Mouse (Mus musculus) liver, embryonic 15.5 days (tissue): ENCODE results near the gene Zfp429. TPM values are rescaled to one million over a fixed set of nuclear protein-coding genes. Genes with fewer than 3 reads are reported as not detected.
A peak's percentile ranks its signal among the peaks of the same experiment; 100 is the strongest.
"Not testable (repeated sequence)": the region's sequence is repeated elsewhere in the genome, so short reads cannot be mapped to it uniquely, and the experiment has no call there.

Experiments used
- ATAC-seq: fragments of 200-750 bp; cut with Nextera tagmentation; 2 replicates; pipeline ENCODE4 v1.8.0; 2017; ENCODE audit warnings: moderate number of reproducible peaks, mild to moderate bottlenecking, moderate library complexity; ENCODE audit not compliant: insufficient read depth
- H3K27ac ChIP-seq: fragments of 300-500 bp; sonication (generic); replicated peaks from 2 replicates; pipeline ENCODE4 v1.5.1; 2015; ENCODE audit warnings: mild to moderate bottlenecking, inconsistent platforms
- H3K27me3 ChIP-seq: fragments of 300-500 bp; sonication (generic); 2 replicates; pipeline ENCODE4 v1.6.1; 2015; ENCODE audit warnings: mild to moderate bottlenecking, inconsistent platforms
- H3K36me3 ChIP-seq: fragments of 300-500 bp; sonication (generic); replicated peaks from 2 replicates; pipeline ENCODE4 v1.6.1; 2015; ENCODE audit warnings: moderate library complexity, mild to moderate bottlenecking, inconsistent platforms
- H3K4me1 ChIP-seq: fragments of 300-500 bp; sonication (generic); replicated peaks from 2 replicates; pipeline ENCODE4 v1.6.1; 2015; ENCODE audit warnings: inconsistent platforms
- H3K4me2 ChIP-seq: fragments of 300-500 bp; sonication (generic); 2 replicates; pipeline ENCODE4 v1.6.1; 2015; ENCODE audit warnings: moderate library complexity, mild to moderate bottlenecking, inconsistent platforms
- H3K4me3 ChIP-seq: fragments of 300-500 bp; sonication (generic); replicated peaks from 2 replicates; pipeline ENCODE4 v1.5.1; 2015; ENCODE audit warnings: mild to moderate bottlenecking, inconsistent platforms
- H3K9ac ChIP-seq: fragments of 300-500 bp; sonication (generic); 2 replicates; pipeline ENCODE4 v1.6.1; 2015; ENCODE audit warnings: moderate library complexity, mild to moderate bottlenecking, inconsistent platforms
- H3K9me3 ChIP-seq: fragments of 300-500 bp; sonication (generic); replicated peaks from 2 replicates; pipeline ENCODE4 v1.6.1; 2016; ENCODE audit warnings: inconsistent platforms
- WGBS: fragments of 180-500 bp; shearing (Covaris S2); methylation state at CpG from one replicate; pipeline ENCODE4 v1.1.7; 2015; ENCODE audit warnings: mixed read lengths; ENCODE audit not compliant: insufficient replicate concordance; 5-methylcytosine and 5-hydroxymethylcytosine counted together
- polyA plus RNA-seq: library from polyadenylated mRNA; unstranded; fragments of >200 nt; fragmentation: Nextera tagmentation; extraction: Ambion mirVana; gene quantifications from 2 replicates; pipeline ENCODE4 v1.2.1, GENCODE M21; 2015

Zfp429 gene
- polyA plus RNA-seq, 1 experiment from 2014 or later: 1.8 TPM

DNA sequence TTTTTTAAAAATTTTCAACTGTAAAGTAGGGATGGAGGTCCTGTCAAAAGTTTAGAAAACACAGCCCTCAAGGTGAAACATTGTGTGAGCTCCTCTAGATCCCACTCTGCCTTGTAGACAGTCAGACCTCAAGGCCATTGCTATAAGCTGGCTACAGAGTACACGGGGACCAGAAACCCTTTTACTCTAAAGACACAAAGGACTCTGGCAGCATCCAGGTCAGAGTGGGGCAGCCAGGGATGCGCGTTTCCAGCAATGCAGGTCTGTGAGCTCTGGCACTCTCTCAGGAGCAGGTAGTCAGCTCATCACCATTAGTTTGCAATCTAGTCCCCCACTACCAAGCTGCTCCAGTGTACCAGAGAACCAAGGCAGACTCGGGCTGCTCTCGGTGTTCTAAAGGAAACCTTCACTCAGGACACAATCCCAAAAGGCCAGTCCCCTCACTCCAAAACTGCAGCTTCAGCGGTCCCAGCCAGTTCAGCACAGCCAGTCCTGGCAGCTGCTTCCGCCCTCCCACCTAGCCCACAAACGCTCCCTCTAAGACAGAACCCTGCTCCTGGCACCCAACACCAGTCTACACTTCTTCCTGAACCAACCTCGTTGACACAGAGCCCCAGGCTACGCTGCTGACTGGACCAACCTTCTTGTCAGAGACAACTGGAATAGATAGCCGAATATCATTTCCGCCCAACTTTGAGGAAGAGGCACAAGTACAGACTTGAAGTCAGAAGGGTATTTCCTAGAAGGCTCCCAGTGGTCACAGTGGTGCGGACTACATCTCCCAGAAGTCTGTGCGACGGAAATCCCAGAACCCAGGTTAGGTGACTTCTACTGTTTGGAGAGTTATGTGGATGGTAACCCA, 24.3 kb downstream of the Zfp429 start, which contains the start of the genes Gm28041 and Zfp456:
TSS of gene Gm28041 (minus strand) at position 684 of the 862 bp plus-strand sequence.
TSS of gene Zfp456 (minus strand) at position 761 of the 862 bp plus-strand sequence.
- not testable (repeated sequence) for H3K9me3 ChIP-seq, H3K36me3 ChIP-seq, H3K27me3 ChIP-seq, H3K27ac ChIP-seq, H3K4me1 ChIP-seq
- WGBS: 9% methylated on average over 14 of the region's 15 CpGs
- Histone ChIP-seq H3K9ac (0 out of 2 replicates have a peak within 1 kb of the TSS, but pooled peaks have one; percentile 6), H3K4me2 (peak within 1 kb of the TSS; percentile 61), H3K4me3 (peak within 1 kb of the TSS; percentile 52)
- peak; percentile 91 for ATAC-seq

DNA sequence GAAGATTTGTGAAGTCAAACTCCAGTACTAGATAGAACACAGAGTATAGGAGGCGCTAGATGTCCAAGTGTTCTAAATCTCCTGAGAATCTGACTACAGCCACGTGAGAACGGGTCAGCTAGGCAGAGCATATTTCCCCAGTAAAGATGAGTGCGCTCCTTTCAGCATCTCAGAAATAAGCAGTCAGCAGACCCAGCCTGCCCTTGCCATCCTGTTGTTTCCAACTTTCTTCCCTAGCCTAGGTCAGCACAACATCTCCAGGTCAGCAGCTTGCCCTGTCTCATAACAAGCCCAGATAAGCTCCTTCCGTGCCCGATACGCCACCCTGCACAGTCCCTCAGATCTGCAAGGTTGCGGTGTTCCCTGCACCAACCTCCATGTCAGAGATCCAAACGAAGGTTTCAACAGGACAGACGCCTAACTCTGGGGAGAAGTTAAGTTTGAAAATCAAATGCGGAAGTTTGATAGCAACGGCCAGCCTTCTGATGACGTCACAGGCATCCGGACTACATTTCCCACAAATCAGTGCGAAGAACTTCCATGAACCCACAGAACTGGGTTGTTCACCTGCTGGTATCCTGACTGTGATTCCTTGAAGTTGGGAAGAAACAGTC, 39.4 kb downstream of the Zfp429 start, which contains the start of the genes Gm28044 and Zfp953:
TSS of gene Gm28044 (minus strand) at position 406 of the 614 bp plus-strand sequence.
TSS of gene Zfp953 (minus strand) at position 475 of the 614 bp plus-strand sequence.
- WGBS: 0% methylated on average over 15 of the region's 15 CpGs
- no peaks in the 10 kb centered on the region for H3K27me3 ChIP-seq
- peak within 1 kb of the TSS; percentile 82 for H3K4me3 ChIP-seq
- H3K9ac ChIP-seq: peak within 1 kb of the TSS; percentile 74
- H3K27ac ChIP-seq: peak within 1 kb of the TSS; percentile 81
- no peaks in the 10 kb centered on the region for H3K36me3 ChIP-seq
- H3K4me2 ChIP-seq: peak within 1 kb of the TSS; percentile 76
- H3K9me3 ChIP-seq: no peaks in the 10 kb centered on the region
- ATAC-seq: peak; percentile 84
- peaks cover 15% of the 10 kb centered on the region for H3K4me1 ChIP-seq

DNA sequence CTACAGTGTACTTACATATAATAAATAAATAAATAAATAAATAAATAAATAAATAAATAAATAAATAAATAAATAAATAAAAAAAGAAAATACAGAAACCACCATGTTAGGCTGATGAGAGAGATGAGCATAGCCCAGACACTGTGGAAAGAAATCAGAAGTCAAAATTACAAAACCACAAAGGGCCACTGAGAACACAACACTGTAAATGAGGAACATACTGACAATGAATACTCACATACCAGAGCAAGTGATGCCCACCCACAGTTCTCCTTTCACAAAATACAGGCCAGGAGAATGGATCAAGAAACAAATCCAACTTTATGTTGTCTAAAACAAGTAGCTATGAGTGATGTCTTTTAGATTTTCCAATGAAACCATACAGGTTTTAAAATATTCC, 47.8 kb downstream of the Zfp429 start:
- Histone ChIP-seq H3K36me3 (no peaks in the 10 kb centered on the region), H3K9me3 (no peaks in the 10 kb centered on the region), H3K27ac (no peak overlapping the region), H3K4me3 (no peak overlapping the region), H3K27me3 (no peaks in the 10 kb centered on the region), H3K4me2 (no peak overlapping the region), H3K9ac (no peak overlapping the region), H3K4me1 (no peaks in the 10 kb centered on the region)
- ATAC-seq: no peak

DNA sequence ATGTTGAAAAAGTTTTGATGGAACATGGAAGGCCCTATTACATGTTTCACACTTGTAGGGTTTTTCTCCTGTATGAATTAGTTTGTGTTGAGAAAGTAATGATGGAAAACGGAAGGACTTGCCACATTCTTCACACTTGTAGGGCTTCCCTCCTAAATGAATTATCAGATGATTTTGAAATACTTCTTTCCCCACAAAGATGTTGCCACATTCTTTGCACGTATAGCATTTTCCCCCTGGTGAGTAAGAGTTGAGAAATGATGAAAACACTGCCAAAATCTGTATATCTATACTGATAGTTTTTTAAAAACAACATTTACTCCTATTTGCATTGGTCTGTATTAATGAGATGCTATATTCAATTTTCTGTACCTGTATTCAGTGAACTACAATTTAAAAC, 56.2 kb downstream of the Zfp429 start:
- H3K4me3 ChIP-seq: no peak overlapping the region
- H3K9ac ChIP-seq: no peak overlapping the region
- no peak overlapping the region for H3K27ac ChIP-seq
- WGBS: 64% methylated on average over 2 of the region's 2 CpGs
- H3K9me3 ChIP-seq: no peaks in the 10 kb centered on the region
- no peaks in the 10 kb centered on the region for H3K4me1 ChIP-seq
- H3K27me3 ChIP-seq: no peaks in the 10 kb centered on the region
- H3K36me3 ChIP-seq: peaks cover 19% of the 10 kb centered on the region
- no peak for ATAC-seq
- H3K4me2 ChIP-seq: no peak overlapping the region

Other genes with a start within 250 kb of the Zfp429 start
- 1.0 and 1.2 TPM in 2 replicates for gene Rsl1, start 226.6 kb downstream of the Zfp429 start, polyA plus RNA-seq
- gene Zfp455, start 205.3 kb downstream of the Zfp429 start, polyA plus RNA-seq: 0.23 and 0.32 TPM in 2 replicates
- gene Zfp458, start 121.4 kb downstream of the Zfp429 start, polyA plus RNA-seq: 0.32 and 0.39 TPM in 2 replicates
- gene Zfp457, start 93.3 kb downstream of the Zfp429 start, polyA plus RNA-seq: 0.23 and 0.24 TPM in 2 replicates
- 0.67 and 0.90 TPM in 2 replicates for gene Zfp595, start 67.2 kb downstream of the Zfp429 start, polyA plus RNA-seq
- gene Gm28044, start 39.3 kb downstream of the Zfp429 start, polyA plus RNA-seq: 0.22 and 0.24 TPM in 2 replicates
- 0.50 and 0.58 TPM in 2 replicates for gene Zfp953, start 39.2 kb downstream of the Zfp429 start, polyA plus RNA-seq
- 0.17 TPM in 1 of 2 replicates, not detected in the other for gene Gm28041, start 24.1 kb downstream of the Zfp429 start, polyA plus RNA-seq
- gene Zfp456, start 24.0 kb downstream of the Zfp429 start, polyA plus RNA-seq: 0.51 TPM in 2 replicates
- gene Zfp459, start 21.6 kb upstream of the Zfp429 start, polyA plus RNA-seq: 0.10 and 0.22 TPM in 2 replicates
- 6.0 and 7.0 TPM in 2 replicates for gene Zfp874a, start 51.8 kb upstream of the Zfp429 start, polyA plus RNA-seq
- 2.5 and 3.4 TPM in 2 replicates for gene Zfp874b, start 84.4 kb upstream of the Zfp429 start, polyA plus RNA-seq
- 2.1 and 2.4 TPM in 2 replicates for gene Zfp58, start 100.7 kb upstream of the Zfp429 start, polyA plus RNA-seq
- gene Gm26965, start 126.3 kb upstream of the Zfp429 start, polyA plus RNA-seq: not detected in 2 replicates
- gene Zfp87, start 126.4 kb upstream of the Zfp429 start, polyA plus RNA-seq: 7.5 and 8.0 TPM in 2 replicates
- 3.3 and 4.3 TPM in 2 replicates for gene Zfp748, start 154.0 kb upstream of the Zfp429 start, polyA plus RNA-seq
- gene Zfp729b, start 209.9 kb upstream of the Zfp429 start, polyA plus RNA-seq: 1.1 and 1.2 TPM in 2 replicates
- gene Gm49345, start 237.9 kb upstream of the Zfp429 start, polyA plus RNA-seq: 0.40 TPM in 1 of 2 replicates, not detected in the other
- 0.75 and 1.0 TPM in 2 replicates for gene Zfp729a, start 238.0 kb upstream of the Zfp429 start, polyA plus RNA-seq